Mouse (Mus musculus): Measurements from ENCODE around the gene Gapdh. TPM values are rescaled to one million over a fixed set of nuclear protein-coding genes. Genes with fewer than 3 reads are reported as not detected.

Gene Gapdh
- polyA plus RNA-seq, 1 experiment = 3,259 TPM

GRCm38 (mm10) chr6:125153682-125154081 is 12.6 kb downstream of the Gapdh start:
- 91% methylated on average over 4 of the region's 4 CpGs for WGBS
- DNase-seq (ENCODE audit: low read depth, low spot score) = no peak

- WGBS = 72% methylated on average over 5 of the region's 5 CpGs
- DNase-seq (ENCODE audit: low read depth, low spot score) = no peak
Measured at GRCm38 (mm10) chr6:125153018-125153389, 13.3 kb downstream of the Gapdh start.

- DNase-seq (ENCODE audit: low read depth, low spot score) = no peak
- 59% methylated on average over 22 of the region's 22 CpGs for WGBS
Measured at GRCm38 (mm10) chr6:125152212-125153017, 13.9 kb downstream of the Gapdh start.

GRCm38 (mm10) chr6:125149569-125149950 is 16.7 kb downstream of the Gapdh start:
- WGBS = 61% methylated on average over 7 of the region's 7 CpGs
- no peak for DNase-seq (ENCODE audit: low read depth, low spot score)

- WGBS = 67% methylated on average over 16 of the region's 16 CpGs
- DNase-seq (ENCODE audit: low read depth, low spot score) = no peak
Measured at GRCm38 (mm10) chr6:125148926-125149568, 17.2 kb downstream of the Gapdh start.

GRCm38 (mm10) chr6:125148251-125148925 is 17.9 kb downstream of the Gapdh start:
- DNase-seq (ENCODE audit: low read depth, low spot score) = no peak
- WGBS = 55% methylated on average over 18 of the region's 18 CpGs

GRCm38 (mm10) chr6:125147329-125147728 is 18.9 kb downstream of the Gapdh start:
- 52% methylated on average over 10 of the region's 10 CpGs for WGBS
- DNase-seq (ENCODE audit: low read depth, low spot score) = no peak

GRCm38 (mm10) chr6:125146797-125147196 is 19.5 kb downstream of the Gapdh start:
- whole genome bisulfite sequencing = 63% methylated on average over 4 of the region's 4 CpGs
- no peak for DNase-seq (ENCODE audit: low read depth, low spot score)

- 57% methylated on average over 7 of the region's 7 CpGs for WGBS
- no peak for DNase-seq (ENCODE audit: low read depth, low spot score)
Measured at GRCm38 (mm10) chr6:125146148-125146547, 20.1 kb downstream of the Gapdh start.

- WGBS = 21% methylated on average over 35 of the region's 35 CpGs
- no peak for DNase-seq (ENCODE audit: low read depth, low spot score)
Measured at GRCm38 (mm10) chr6:125145479-125145951, 20.8 kb downstream of the Gapdh start.

GRCm38 (mm10) chr6:125145001-125145400 is 21.3 kb downstream of the Gapdh start, which contains the start of gene Iffo1:
TSS of gene Iffo1 (plus strand) at chr6:125145241.
- DNase-seq (ENCODE audit: low read depth, low spot score) = no peak
- 4% methylated on average over 16 of the region's 16 CpGs for WGBS

GRCm38 (mm10) chr6:125143904-125144303 is 22.4 kb downstream of the Gapdh start:
- DNase-seq (ENCODE audit: low read depth, low spot score) = no peak
- 82% methylated on average over 9 of the region's 9 CpGs for WGBS

GRCm38 (mm10) chr6:125143128-125143527 is 23.1 kb downstream of the Gapdh start:
- DNase-seq (ENCODE audit: low read depth, low spot score) = no peak
- 74% methylated on average over 3 of the region's 3 CpGs for WGBS

GRCm38 (mm10) chr6:125142436-125142835 is 23.8 kb downstream of the Gapdh start:
- DNase-seq (ENCODE audit: low read depth, low spot score) = no peak
- WGBS = 89% methylated on average over 8 of the region's 8 CpGs

GRCm38 (mm10) chr6:125139747-125140146 is 26.5 kb downstream of the Gapdh start:
- 86% methylated on average over 7 of the region's 7 CpGs for WGBS
- no peak for DNase-seq (ENCODE audit: low read depth, low spot score)

GRCm38 (mm10) chr6:125137002-125137671 is 29.1 kb downstream of the Gapdh start:
- 88% methylated on average over 19 of the region's 19 CpGs for WGBS
- no peak for DNase-seq (ENCODE audit: low read depth, low spot score)

GRCm38 (mm10) chr6:125132470-125132869 is 33.8 kb downstream of the Gapdh start:
- WGBS = 2% methylated on average over 11 of the region's 11 CpGs
- DNase-seq (ENCODE audit: low read depth, low spot score) = no peak

- under 1% methylated on average over 66 of the region's 66 CpGs for WGBS
- DNase-seq (ENCODE audit: low read depth, low spot score) = peak; percentile 65
Measured at GRCm38 (mm10) chr6:125131302-125132156, 34.7 kb downstream of the Gapdh start, which contains the start of gene Nop2. TSS of gene Nop2 (plus strand) at chr6:125131909.

Data from large intestine, adult 2 months (tissue).